Mouse (Mus musculus) intestine, embryonic 16.5 days (tissue): ENCODE data around the gene Mark2. TPM values are rescaled to one million over a fixed set of nuclear protein-coding genes. Genes with fewer than 3 reads are reported as not detected.

ENCODE experiments used
- ATAC-seq: fragments of 200-750 bp; cut with Nextera tagmentation; 2 replicates; pipeline ENCODE4 v1.8.0; 2017; ENCODE audit warnings: moderate TSS enrichment, moderate library complexity
- H3K27ac ChIP-seq: fragments of 300-500 bp; sonication (generic); 2 replicates; pipeline ENCODE4 v1.5.1; 2014; ENCODE audit warnings: mild to moderate bottlenecking, low read length
- H3K27me3 ChIP-seq: fragments of 300-500 bp; sonication (generic); replicated peaks from 2 replicates; pipeline ENCODE4 v1.6.1; 2014; ENCODE audit warnings: low read length, control low read depth, mixed read lengths; ENCODE audit not compliant: control insufficient read depth, insufficient read depth
- H3K36me3 ChIP-seq: fragments of 300-500 bp; sonication (generic); 2 replicates; pipeline ENCODE4 v1.6.1; 2014; ENCODE audit warnings: low read length, control low read depth; ENCODE audit not compliant: control insufficient read depth, insufficient read depth
- H3K4me1 ChIP-seq: fragments of 300-500 bp; sonication (generic); 2 replicates; pipeline ENCODE4 v1.6.1; 2014; ENCODE audit warnings: low read length, control low read depth, mixed read lengths; ENCODE audit not compliant: control insufficient read depth, insufficient read depth
- H3K4me2 ChIP-seq: fragments of 300-500 bp; sonication (generic); 2 replicates; pipeline ENCODE4 v1.6.1; 2014; ENCODE audit warnings: low read depth, low read length, control low read depth
- H3K4me3 ChIP-seq: fragments of 300-500 bp; sonication (generic); 2 replicates; pipeline ENCODE4 v1.5.1; 2014; ENCODE audit warnings: mild to moderate bottlenecking, low read length
- H3K9ac ChIP-seq: fragments of 300-500 bp; sonication (generic); 2 replicates; pipeline ENCODE4 v1.6.1; 2014; ENCODE audit warnings: low read depth, low read length
- H3K9me3 ChIP-seq: fragments of 300-500 bp; sonication (generic); 2 replicates; pipeline ENCODE4 v1.6.1; 2016; ENCODE audit warnings: low read length, control low read depth; ENCODE audit not compliant: control insufficient read depth
- WGBS: fragments of 180-500 bp; shearing (Covaris S2); extraction: QIAGEN DNeasy Blood & Tissue Kit; methylation state at CpG from one replicate; pipeline ENCODE4 v1.1.7; 2014; 5-methylcytosine and 5-hydroxymethylcytosine counted together
- polyA plus RNA-seq: library from polyadenylated mRNA; unstranded; fragments of >200 nt; fragmentation: Nextera tagmentation; extraction: Ambion mirVana; gene quantifications from 2 replicates; pipeline ENCODE4 v1.2.1, GENCODE M21; 2015

Gene Mark2
- polyA plus RNA-seq, 1 experiment from 2014 or later, result 39.1 TPM

DNA sequence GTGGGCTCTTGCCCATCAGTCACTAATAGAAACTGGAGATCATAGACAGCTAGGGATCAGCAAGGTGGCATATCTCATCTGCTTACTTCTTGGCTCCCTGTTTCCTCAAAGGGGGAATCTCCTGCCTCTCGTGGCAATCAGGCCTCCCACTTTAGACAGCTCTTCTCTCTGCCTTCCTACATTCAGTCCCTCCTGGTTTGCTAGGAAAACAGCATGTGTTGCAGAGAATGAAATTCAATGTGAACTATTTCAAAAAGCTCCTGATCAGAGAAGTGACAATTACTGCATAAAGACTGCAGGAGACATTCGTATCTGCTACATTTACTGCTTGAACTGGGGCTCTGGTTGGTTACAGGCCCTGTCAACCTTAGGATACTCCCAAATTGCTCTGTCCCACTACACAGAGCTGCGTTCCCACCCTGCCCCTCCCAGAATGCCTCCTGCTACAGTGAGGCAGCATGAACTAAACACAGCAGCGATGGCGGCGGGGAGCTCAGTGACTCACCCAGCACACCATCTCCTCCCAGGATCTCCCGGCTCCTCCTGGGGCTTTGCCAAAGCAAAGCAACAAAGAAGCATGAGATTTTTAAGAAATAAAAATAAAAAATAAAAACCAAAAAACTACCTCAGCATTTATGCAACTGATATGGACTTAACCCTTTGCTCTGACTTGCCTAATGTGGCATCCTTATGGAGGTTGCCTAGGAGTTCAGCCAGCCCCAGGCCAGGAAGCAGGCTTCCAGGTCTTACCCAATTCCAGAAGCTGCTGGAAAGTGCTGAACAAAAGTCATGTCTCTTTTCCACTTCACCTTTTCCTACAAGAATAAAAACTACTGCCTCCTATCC is 39.8 kb downstream of the Mark2 start:
- H3K27ac ChIP-seq, result 0 out of 2 replicates have a peak overlapping the region, but pooled peaks have one; percentile 23
- H3K9ac ChIP-seq, result no peak overlapping the region
- WGBS, result 66% methylated on average over 7 of the region's 7 CpGs
- H3K4me1 ChIP-seq, result peaks cover 23% of the 10 kb centered on the region
- H3K9me3 ChIP-seq, result no peaks in the 10 kb centered on the region
- H3K4me3 ChIP-seq, result no peak overlapping the region
- no peaks in the 10 kb centered on the region for H3K36me3 ChIP-seq
- no peak for ATAC-seq
- H3K27me3 ChIP-seq, result no peaks in the 10 kb centered on the region
- H3K4me2 ChIP-seq, result no peak overlapping the region

DNA sequence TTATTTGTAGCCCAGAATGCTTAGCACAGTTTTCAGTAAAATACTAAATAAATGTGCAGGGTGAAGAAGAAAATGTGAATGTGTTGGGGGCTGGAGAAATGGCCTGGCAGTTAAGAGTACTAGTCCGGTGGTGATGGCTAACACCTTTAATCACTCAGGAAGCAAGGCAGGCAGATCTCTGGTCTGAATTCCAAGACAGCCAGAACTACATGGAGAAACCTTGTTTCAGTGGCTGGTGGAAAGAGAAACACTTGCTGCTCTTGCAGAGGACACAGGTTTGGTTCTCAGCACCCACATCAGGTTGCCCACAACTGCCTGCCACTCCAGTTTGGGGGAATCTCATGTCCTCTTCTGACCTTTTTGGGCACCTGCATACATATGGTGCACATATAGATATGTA is 41.6 kb downstream of the Mark2 start:
- Histone ChIP-seq H3K27me3 (no peaks in the 10 kb centered on the region), H3K36me3 (no peaks in the 10 kb centered on the region), H3K4me3 (no peak overlapping the region), H3K9ac (no peak overlapping the region), H3K9me3 (no peaks in the 10 kb centered on the region), H3K4me1 (peaks cover 21% of the 10 kb centered on the region), H3K4me2 (no peak overlapping the region), H3K27ac (no peak overlapping the region)
- ATAC-seq, result no peak
- 94% methylated on average over 1 of the region's 1 CpGs for WGBS

DNA sequence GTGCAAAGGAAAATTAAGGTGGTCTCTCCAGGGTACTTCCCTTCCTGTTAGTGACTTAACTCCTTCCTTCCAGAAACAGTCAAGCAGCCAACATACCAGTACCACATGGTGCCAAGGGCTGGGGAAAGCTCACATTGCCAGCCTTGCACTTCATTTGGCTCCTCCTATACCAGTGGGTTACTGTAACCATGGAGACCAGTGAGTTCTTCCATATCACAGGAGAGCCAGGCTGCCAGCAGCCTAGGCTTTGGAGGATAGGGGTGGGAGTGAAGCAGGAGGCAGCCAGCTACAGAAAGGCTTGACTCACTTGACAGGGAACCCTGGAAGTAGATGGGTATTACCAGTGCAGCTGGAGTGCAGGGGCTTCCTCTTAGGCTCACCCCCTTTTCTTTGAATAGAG is 42.6 kb downstream of the Mark2 start:
- Histone ChIP-seq H3K27me3 (no peaks in the 10 kb centered on the region), H3K36me3 (no peaks in the 10 kb centered on the region), H3K4me3 (no peak overlapping the region), H3K4me1 (peaks cover 21% of the 10 kb centered on the region), H3K9ac (no peak overlapping the region), H3K9me3 (no peaks in the 10 kb centered on the region), H3K27ac (no peak overlapping the region), H3K4me2 (no peak overlapping the region)
- no peak for ATAC-seq

DNA sequence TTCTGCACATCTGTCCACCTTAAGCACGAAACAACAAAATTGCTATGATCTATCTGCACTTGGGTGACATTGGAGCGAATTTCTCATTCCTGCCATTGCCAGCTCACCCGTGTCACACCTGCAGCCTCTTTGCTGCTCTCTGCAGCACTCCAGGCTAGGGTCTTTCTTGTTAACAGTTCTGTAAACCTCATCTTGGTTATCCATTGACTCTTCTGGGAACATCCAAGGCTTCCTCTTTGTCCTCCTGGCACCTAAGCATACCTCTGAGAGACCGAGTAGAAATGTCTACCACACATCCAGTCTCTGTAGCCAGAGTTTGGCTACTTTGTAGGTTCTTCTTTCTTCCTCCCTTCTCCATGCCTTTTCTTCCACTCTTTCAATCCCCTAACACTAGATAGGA is 45.7 kb downstream of the Mark2 start:
- Histone ChIP-seq H3K9me3 (no peaks in the 10 kb centered on the region), H3K36me3 (no peaks in the 10 kb centered on the region), H3K9ac (no peak overlapping the region), H3K4me2 (peak overlapping the region; percentile 39), H3K4me3 (no peak overlapping the region), H3K27me3 (no peaks in the 10 kb centered on the region), H3K4me1 (peaks cover 22% of the 10 kb centered on the region), H3K27ac (peak overlapping the region; percentile 98)
- no peak for ATAC-seq
- 66% methylated on average over 4 of the region's 4 CpGs for WGBS

DNA sequence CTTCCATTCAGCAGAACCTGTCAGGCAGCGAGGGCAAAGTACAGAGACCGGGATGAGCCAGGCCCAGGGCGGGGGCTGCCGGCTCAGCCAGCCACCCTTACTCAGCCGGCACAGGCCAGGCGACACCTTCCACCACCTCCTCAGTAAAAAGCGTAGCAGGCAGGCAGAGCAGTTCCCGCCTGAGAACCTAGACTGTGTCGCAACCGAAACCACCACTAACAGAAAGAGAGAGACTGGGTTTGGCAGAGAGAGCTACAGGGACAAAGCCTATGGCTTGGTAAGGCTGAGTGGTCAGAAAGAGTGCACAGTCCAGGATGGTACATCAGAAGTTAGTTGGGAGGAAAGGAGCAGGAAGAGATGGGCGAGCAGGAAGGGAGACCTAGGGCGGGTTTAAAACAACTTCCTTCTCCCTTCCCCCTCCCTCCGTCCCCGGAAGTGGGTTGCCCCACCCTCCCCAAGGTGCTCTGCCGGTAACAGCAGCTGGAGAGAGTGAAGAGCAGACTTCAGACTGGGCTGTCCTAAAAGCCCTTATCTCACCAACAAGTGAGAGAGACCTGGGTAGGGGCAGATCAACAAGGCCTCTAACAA is 46.5 kb downstream of the Mark2 start:
- no peaks in the 10 kb centered on the region for H3K36me3 ChIP-seq
- H3K4me1 ChIP-seq, result peaks cover 22% of the 10 kb centered on the region
- H3K27ac ChIP-seq, result peak overlapping the region; percentile 98
- peak overlapping the region; percentile 45 for H3K4me3 ChIP-seq
- peak; percentile 98 for ATAC-seq
- WGBS, result 42% methylated on average over 15 of the region's 15 CpGs
- no peaks in the 10 kb centered on the region for H3K9me3 ChIP-seq
- peak overlapping the region; percentile 74 for H3K4me2 ChIP-seq
- H3K27me3 ChIP-seq, result no peaks in the 10 kb centered on the region
- H3K9ac ChIP-seq, result peak overlapping the region; percentile 67

DNA sequence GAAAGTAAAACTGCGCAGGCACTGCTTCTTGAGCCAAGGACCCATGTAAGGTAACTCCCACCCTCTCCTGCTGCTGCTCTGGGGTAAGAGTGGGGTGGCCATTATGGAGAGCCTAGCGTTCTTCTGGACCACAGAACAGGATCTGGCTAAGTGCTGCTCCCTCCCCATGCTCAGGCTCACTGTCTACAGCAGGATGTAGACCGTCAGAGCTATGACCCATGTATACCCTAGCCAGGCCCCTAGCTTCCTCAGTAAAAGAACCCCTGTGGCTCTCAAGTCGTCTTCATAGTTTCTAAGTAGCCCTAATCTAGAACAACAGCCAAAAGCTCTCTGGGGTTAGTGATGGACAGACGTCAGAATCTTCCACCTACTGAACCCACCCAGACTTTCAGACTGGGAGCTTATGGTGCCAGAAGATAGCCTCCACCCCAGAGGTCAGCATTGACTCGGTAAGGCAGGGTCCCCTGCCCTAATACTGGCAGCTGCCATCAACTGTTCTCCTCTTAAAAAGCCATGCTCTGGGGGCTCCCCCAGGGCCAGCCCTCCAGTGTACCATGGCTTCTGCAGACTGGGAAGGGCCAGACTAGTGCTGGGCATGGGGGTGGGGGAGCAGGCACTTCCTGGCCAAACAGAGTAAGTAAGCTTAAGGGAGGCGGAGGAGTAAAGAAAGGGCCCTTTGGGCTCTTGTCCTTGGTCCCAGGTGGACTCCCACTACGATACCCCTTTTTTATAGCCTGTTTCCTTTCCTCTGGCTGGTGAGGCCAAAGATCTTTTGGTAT is 47.4 kb downstream of the Mark2 start:
- Histone ChIP-seq H3K36me3 (no peaks in the 10 kb centered on the region), H3K4me3 (peak overlapping the region; percentile 45), H3K27me3 (no peaks in the 10 kb centered on the region), H3K4me2 (peak overlapping the region; percentile 74), H3K9me3 (no peaks in the 10 kb centered on the region), H3K4me1 (peaks cover 22% of the 10 kb centered on the region), H3K9ac (peak overlapping the region; percentile 67), H3K27ac (peak overlapping the region; percentile 98)
- 50% methylated on average over 8 of the region's 8 CpGs for WGBS
- ATAC-seq, result peak; percentile 36

DNA sequence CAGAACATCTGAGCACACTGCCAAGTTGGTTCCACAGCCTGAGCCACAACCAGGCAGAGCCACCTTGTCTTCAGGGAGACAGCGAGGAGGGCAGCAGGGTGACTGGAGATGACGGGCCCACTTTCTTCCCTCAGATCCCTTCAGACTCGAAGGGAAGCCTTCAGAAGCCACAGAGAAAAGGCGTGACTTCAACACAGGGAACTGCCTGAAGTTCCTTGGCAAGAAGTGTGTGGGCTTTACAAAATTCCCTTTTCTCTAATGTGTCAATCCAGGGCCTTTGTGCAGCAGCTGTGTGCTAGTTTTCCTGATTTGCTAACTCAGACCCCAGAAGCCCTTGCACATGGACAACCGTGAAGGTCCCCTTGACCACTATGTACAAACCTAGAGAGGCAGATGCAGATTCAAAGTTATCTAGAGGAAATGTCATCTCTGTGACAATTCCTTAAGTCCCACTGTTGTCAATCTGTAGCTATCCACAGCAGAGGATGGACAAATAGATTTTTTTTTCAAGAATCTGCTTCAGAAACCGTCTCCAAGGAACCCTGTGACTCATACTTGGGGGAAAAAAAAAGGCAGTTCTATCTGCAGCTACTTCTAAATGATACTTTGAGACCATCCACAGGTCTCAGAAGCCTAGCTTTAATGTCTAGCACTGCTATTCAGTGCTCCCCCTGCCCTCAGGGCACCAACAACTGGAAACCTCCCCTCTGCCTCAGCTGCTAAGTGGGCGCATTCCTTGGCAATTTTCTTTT is 49.5 kb downstream of the Mark2 start:
- ATAC-seq, result no peak
- WGBS, result 85% methylated on average over 7 of the region's 7 CpGs

DNA sequence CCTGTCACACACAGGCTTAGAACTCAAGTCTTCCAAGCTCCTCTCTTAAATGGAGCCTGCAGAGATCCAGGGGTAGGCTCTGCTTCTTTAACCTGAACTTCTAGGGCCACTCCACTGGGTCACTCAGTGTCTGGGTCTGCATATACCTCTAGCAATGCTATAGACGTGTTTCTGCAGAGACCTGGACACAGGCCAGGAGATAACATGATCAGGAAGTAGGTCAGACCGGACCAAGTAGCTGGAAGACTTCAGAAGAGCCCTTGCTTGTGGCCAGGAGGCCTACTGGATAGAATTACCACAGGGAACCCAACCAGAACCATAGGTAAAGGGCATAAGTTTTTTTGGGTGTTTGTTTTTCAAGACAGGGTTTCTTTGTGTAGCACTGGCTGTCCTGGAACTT is 51.9 kb downstream of the Mark2 start:
- H3K36me3 ChIP-seq, result peaks cover 13% of the 10 kb centered on the region
- H3K9ac ChIP-seq, result no peak overlapping the region
- no peak overlapping the region for H3K4me2 ChIP-seq
- 38% methylated on average over 2 of the region's 2 CpGs for WGBS
- H3K4me1 ChIP-seq, result peaks cover 10% of the 10 kb centered on the region
- H3K9me3 ChIP-seq, result no peaks in the 10 kb centered on the region
- no peak for ATAC-seq
- no peak overlapping the region for H3K4me3 ChIP-seq
- no peak overlapping the region for H3K27ac ChIP-seq
- no peaks in the 10 kb centered on the region for H3K27me3 ChIP-seq

More for the DNA sequence above, 49.5 kb downstream of the Mark2 start:
- H3K27me3 ChIP-seq, result no peaks in the 10 kb centered on the region
- no peak overlapping the region for H3K9ac ChIP-seq
- H3K4me3 ChIP-seq, result no peak overlapping the region
- H3K27ac ChIP-seq, result no peak overlapping the region
- peaks cover 22% of the 10 kb centered on the region for H3K4me1 ChIP-seq
- no peaks in the 10 kb centered on the region for H3K9me3 ChIP-seq
- no peak overlapping the region for H3K4me2 ChIP-seq
- 0 out of 2 replicates have a peak, but pooled peaks cover 3% of the 10 kb centered on the region for H3K36me3 ChIP-seq

DNA sequence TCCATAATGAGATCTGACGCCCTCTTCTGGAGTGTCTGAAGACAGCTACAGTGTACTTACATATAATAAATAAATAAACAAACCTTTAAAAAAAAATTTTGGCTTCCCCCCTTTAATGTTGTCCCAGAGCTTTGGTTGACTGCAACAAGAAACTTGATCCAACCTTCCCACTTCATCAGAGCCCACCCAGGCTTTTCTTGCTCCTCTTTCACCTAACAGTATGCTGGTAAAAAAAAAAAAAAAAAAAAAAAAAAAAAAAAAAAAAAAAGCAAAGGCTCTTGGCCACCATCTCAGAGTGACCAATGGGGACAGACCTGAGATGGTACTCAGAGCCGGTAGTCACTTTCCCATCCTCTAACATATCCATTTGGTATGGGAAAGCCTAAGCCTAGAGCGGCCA is 53.4 kb downstream of the Mark2 start:
- 81% methylated on average over 3 of the region's 3 CpGs for WGBS
- no peak overlapping the region for H3K27ac ChIP-seq
- no peaks in the 10 kb centered on the region for H3K27me3 ChIP-seq
- no peak overlapping the region for H3K4me2 ChIP-seq
- ATAC-seq, result no peak
- H3K4me3 ChIP-seq, result no peak overlapping the region
- peaks cover 10% of the 10 kb centered on the region for H3K4me1 ChIP-seq
- H3K36me3 ChIP-seq, result peaks cover 22% of the 10 kb centered on the region
- H3K9ac ChIP-seq, result no peak overlapping the region
- no peaks in the 10 kb centered on the region for H3K9me3 ChIP-seq
